Mouse (Mus musculus) embryo, embryonic 11.5 days (tissue): ENCODE results near the gene Pik3r1.

Experiments used
- DNase-seq: peaks from one replicate; pipeline ENCODE4 v3.0.0-alpha.2; 2012; ENCODE audit warnings: low read depth, low spot score

Gene Pik3r1

DNA sequence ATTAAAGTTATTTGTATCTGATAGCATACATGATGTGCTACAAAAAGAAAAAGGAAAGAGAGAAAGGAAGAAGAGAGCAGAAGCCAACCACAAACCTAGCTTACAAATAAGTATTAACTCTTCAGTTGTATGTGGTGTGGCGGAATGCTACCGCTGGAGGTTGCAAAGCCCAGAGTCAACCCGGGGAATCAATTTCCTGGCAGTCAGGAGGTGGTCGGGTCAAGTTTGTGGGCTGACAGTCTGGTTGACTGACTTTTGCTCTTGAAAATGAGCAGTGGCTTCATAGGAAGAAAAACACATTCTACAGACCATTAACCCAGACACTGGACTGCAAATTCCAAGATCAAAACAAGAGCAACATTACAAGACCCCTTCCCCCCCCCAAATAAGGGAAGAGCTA, 85.6 kb downstream of the Pik3r1 start:
- DNase-seq = no peak

DNA sequence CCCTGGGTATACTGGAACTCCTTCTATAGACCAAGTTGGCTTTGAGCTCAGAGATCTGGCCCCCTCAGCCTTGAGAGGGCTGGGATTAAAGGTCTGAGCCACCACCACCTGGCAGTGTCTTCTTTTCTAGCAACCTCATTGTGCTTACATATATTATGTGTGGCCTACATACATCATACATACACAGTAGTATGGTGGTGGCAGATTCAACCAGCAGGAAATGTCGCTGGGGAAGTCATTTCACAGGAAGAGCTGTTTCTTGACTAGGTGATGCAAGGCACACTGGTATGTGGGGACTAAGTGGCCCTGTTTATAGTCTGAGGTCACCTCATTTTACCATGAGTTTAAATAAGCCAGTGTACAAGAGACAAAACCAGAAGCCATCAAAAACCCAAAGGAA, 87.9 kb downstream of the Pik3r1 start:
- DNase-seq = no peak

DNA sequence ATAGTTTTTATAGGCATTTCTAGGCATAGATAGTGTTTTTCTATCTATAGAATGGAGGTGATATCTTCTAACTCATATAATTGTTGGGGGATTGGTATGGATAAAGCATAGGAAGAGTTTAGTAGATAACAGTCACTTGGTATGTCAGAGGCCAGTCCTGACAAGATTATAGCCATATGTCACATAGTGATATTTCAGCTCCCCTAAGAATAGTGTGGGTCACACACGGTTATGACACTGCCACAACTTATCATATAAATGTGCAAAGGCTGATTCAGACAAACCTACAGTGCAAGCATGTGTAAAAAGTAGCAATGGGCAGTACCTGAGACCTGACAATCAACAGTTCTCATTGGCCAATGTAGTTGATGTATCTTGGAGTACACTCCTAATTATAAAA, 89.0 kb downstream of the Pik3r1 start:
- no peak for DNase-seq

DNA sequence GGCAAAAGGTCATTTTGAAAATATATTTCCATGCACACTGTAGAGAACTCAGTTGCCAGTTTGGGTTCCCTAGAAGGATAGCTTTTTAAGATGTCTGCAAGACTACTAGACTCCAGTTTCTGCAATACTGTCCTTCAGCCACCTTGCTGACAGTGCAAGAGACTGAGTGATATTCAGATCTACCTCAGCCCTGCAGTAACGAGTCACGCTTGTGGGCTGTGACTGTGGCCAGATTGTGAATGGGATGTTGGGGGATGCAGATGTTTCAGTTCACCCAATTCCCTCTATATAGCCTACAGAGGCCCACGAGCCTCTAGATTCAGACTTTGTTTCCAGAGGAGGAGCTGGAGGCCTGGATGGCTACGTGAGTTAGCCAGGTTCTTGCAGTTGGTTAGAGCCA, 90.0 kb downstream of the Pik3r1 start:
- DNase-seq = no peak

DNA sequence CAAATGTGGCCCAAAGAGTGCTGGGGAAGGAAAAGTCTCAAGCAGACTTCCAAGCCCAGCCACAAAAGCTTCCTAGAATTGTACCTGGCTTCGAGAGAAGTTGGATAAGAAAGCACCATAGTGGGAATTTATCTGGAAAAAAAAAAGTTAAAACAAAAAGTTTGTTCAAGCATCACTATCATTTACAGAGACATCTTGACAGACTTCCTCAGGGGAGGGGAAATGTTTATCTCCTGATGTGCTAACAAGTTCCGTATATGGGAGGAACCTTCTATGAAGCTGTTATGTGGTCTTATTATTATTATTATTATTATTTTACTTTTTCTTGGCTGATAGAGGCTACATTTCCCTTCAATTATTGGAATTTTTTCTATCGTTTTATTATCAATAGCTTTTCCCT, 94.1 kb downstream of the Pik3r1 start:
- no peak for DNase-seq

DNA sequence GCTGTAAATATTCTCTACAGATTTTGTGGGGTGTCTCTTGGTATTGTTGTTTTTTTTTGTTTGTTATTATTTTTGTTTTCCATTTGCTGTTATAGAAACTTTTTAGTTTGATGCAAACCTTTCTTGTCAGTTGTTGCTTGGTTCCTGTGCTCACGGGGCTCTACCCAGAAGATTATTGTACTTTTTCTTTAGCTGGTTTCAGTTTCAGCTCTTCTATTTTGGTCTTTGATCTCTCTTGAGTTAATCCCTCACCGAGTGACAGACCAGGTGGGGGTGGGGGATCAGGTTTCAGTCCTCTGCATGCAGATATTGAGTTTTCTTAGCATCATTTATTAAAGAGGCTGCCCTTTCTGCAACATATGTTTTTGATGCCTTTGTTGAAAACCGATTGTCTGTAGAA, 99.2 kb downstream of the Pik3r1 start:
- no peak for DNase-seq

DNA sequence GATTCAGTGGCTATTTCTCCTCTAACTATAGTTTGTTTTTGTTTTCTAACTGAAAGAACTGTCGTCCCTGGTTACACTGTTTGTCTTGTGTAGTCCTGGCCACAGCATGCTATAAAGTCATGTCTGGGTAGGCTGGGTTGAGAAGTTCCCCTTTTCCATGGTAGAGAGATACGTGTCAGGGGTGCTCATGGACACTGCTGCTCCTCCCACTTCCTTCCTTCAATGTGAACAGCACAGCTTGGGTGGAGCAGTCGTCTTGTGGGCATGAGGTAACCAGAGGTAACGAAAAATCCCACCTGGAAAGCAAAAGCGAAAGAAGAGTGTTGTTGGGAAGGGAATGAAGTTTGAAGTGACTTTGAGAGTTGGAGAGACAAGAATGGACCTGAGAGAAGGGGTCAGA, 104.0 kb downstream of the Pik3r1 start:
- DNase-seq = no peak

DNA sequence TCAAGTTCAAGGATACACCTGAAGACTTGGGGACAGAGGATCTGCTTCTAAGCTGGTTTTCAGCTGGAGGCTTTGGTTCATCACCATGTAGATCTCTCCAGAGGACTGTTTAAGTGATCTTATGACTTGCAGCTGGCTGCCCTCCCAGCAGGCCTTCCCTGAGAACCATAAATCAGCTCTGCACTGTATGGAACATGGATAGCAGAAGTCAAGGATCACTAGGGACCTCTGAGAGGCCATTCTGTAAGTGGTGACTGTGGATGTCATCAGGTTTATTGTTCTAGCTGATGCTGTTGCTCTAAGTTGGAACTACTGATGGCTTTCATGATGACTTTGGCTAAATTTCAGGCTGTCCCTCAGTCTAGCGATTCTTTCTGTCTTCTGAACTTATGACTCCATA, 105.1 kb downstream of the Pik3r1 start:
- DNase-seq = no peak

GRCm38 (mm10) chr13:101661567-101661966, 106.5 kb downstream of the Pik3r1 start:
- no peak for DNase-seq

DNA sequence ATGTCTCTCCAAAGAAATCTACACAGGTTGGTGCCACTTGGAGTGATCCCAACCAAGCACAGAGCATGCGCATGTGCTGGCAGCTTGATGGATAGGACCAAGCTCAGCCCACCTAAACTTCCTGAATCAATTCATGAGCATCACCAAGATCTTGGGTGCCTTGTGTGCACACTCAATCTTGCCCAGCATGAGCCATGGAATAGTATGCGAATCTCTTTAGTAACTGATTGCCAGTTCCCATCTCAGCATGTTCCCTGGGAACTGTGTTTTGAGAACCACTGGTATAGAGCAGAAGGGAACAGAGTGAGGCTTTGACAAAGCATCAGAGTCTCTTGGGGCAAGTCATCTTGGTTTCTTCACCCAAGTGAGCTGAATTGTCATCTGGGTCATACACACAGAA, 107.8 kb downstream of the Pik3r1 start:
- DNase-seq = no peak

DNA sequence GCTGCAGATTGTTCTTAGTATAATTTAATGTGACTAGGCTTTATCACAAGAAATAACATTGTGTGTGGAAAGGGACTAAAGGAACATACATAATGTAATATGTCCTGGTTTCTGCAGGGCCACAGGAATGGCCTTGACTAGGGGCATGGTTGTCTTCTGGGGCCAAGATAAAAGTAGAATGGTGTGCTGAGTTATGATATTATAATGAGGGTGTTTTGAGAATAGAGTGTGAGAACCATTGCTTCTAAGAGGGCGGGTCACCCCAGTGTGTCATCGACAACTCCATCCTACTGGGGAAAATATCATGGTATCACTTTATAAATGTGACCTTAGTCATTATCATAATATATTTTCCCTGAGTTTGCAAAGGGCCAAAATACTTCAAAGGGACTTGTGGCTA, 115.9 kb downstream of the Pik3r1 start:
- no peak for DNase-seq

DNA sequence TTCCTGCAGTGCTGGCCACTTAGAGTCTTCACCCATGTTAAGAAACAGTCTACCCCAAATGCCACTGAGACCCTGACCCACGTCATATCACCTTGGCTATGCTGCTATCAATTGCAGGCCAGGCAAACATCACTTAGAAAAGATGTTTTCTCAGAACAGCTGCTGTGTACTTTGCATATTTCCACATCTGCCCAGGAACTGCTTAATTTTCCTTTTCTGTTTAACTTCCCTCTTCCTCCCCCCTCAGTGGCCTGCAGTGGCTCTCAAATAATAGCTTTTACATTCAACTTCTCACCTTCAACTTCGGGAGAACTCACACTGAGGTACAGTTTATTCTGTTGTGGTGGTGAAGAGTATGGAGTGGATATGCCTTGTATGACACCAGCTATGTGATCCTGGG, 126.4 kb downstream of the Pik3r1 start:
- no peak for DNase-seq

DNA sequence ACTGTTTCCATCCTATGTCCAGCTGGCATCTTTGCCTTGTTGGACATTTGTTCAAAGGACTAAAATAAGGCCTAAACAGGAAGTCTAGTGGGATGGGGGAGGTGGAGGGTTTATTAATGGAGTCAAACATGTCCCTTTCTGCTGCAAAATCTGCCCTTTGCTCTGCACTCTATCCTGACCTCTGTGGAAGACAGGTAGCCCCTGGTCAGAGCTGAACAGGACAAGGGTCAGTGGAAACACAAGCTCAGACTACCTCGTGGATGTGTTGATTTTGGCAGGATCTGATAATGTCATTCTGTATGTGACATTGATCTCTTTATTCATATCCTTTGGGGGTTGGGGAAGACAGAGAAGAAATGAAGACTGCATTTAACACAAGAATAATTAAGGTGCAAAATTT, 132.2 kb downstream of the Pik3r1 start:
- no peak for DNase-seq

DNA sequence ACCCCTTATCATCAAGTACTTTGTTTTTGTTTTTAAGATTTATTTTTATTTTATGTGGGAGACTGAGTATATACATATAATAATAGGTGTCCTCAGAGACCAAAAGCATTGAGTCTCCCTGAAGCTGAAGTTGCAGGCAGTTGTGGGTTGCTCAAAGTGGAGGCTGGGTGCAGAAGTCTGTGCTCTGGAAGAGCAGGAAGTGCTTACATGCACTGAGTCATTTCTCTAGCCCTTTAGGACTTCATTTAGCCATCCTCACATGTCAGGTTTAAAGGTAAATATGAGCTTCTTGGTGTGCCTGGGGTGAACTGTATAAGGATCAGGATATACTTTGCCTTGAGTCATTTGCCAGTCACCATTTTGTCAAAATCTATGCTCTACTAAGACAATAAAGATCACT, 133.6 kb downstream of the Pik3r1 start:
- DNase-seq = no peak

- no peak for DNase-seq
Observed at GRCm38 (mm10) chr13:101633620-101634019, 134.4 kb downstream of the Pik3r1 start.

GRCm38 (mm10) chr13:101632771-101633170, 135.2 kb downstream of the Pik3r1 start:
- no peak for DNase-seq

DNA sequence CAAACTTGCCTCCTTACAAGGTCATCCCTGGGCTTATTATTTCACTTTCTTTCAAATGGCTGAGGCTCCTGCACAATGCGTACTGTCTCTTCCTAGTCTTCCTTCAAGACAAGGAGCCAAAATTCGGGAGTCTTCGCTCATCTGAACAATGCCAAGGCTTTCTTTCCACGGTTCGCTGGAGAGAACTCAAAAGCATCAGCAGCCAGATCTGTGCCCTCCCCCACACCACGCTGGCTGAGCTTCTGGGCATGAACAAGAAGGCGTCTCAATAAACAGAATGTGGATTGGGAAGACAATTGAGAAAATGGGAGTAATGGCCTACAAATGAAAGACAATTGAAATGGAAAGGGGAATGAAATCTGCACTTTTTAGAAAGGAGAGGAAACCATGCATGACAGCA, 136.5 kb downstream of the Pik3r1 start:
- DNase-seq = no peak
